Mouse (Mus musculus) erythroblast, embryonic 14.5 days (primary cell): Measurements from ENCODE around the gene Rab31.

ENCODE experiments used
- GATA1 ChIP-seq: IDR thresholded peaks from 2 replicates; pipeline ENCODE4 v1.6.1; 2012; ENCODE audit warnings: low read length, inconsistent platforms, mixed read lengths
- TAL1 ChIP-seq: IDR thresholded peaks from 3 replicates; pipeline ENCODE4 v1.6.1; 2012; ENCODE audit warnings: low read length, inconsistent platforms, mixed read lengths

DNA sequence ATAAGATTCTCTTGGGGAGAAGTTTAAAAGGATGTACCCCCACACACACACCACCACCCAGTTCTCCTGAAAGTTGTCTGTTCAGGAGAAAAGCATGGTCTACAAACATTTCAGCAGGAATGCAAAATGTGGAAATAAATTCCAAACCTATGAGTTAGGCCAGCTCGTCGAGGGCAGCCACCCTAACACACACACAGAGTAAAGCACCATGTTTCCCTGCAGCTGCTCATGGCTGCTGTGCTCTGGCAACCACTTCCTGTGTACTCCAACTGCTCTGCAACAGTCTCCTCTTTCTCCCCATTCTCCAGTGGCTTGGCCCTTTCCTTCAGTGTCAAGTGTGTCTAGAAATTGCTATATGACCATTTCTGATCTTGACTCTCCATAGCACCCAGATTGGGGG lies 114.1 kb downstream of the Rab31 start:
- no peak for TF ChIP-seq GATA1
- no peak for TF ChIP-seq TAL1
